Mouse (Mus musculus): ENCODE data around the gene Ccdc9b. TPM values are rescaled to one million over a fixed set of nuclear protein-coding genes. Genes with fewer than 3 reads are reported as not detected.

Ccdc9b gene
- total and polyA plus RNA-seq, 2 experiments from 2014 or later: 3.3 to 6.8 TPM

DNA sequence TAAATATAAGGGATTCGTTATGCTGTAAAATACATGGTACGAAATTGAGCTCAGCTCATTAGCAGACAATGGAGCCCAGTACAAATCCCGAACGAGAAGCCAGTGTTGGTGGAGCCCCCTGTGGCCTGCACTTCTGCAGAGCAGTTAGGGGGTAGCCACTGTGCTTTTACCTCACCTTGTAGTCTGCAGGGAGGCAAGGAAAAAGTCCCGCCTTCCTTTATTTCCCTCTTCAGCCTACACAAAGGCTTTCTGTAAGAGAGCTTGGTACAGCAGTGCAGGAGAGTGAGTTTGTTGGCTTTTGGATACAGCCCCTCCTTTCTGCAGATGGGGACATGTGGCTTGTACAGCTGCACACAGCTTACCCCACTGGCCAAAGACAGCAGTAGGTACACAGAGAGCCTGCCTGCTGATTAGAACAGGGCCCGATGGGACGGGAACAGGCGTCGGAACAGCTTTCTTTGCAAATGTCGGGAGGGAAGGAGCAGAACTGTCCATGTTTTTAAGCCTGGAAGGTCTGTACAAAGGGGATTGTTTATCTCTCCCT is 13.0 kb downstream of the Ccdc9b start:
- H3K4me2 ChIP-seq (ENCODE audit: low read depth, low read length): peak overlapping the region; percentile 25
- peaks cover 9% of the 10 kb centered on the region for H3K36me3 ChIP-seq (replicated peaks; ENCODE audit: control insufficient read depth, insufficient read depth, low read length)

DNA sequence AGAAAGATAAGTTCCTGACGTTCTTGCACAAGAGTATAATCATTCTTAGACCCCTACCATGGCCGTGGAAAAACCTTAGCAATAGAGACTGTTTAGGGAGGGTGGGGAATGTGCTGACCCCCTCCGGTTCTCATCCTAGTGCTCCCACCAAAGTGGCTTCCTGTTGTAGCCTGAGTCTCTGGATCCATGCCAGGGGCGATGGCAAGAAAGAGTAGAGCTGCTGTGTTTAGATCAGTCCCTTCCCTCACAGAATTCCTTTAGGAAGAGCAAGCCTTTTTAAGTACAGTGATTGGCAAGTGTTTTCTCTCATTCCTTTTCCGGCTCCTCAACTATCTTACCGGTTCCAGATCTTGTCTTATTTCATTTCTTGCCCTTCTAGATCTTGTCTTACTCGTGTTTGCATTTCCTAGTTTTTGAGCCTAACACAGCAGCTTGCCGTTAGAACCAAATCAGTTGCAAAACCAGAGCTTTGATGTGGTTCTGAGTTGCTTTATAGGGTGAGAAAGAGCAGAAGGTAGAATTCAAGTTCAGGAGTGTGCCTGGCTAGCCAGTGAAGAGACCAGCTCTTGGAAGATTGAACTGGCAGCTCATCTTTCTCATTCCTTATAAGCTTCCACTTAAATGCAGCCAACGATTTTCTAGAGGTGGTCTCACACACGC is 15.0 kb downstream of the Ccdc9b start:
- H3K27ac ChIP-seq (ENCODE audit: low read depth): peak overlapping the region; percentile 92
- TF ChIP-seq EP300 (IDR thresholded peaks at IDR 0.05; ENCODE audit: low read depth): no peak
- no peak for TF ChIP-seq CTCF (IDR thresholded peaks at IDR 0.05; ENCODE audit: low read depth)
- peaks cover 9% of the 10 kb centered on the region for H3K36me3 ChIP-seq (replicated peaks; ENCODE audit: control insufficient read depth, insufficient read depth, low read length)
- H3K27me3 ChIP-seq (ENCODE audit: control insufficient read depth, insufficient read depth, low read length): no peaks in the 10 kb centered on the region
- no peak for DNase-seq (ENCODE audit: low spot score)
- peak overlapping the region; percentile 97 for H3K9ac ChIP-seq (replicated peaks; ENCODE audit: low read depth, low read length)
- H3K4me3 ChIP-seq (ENCODE audit: low read depth, low read length): peak overlapping the region; percentile 93
- peaks cover 53% of the 10 kb centered on the region for H3K4me1 ChIP-seq (ENCODE audit: control insufficient read depth, insufficient read depth)
- peak overlapping the region; percentile 97 for H3K4me2 ChIP-seq (ENCODE audit: low read depth, low read length)
- ATAC-seq (ENCODE audit: insufficient read depth, low read depth): no peak
- H3K9me3 ChIP-seq (replicated peaks; ENCODE audit: control insufficient read depth, low read length): no peaks in the 10 kb centered on the region
- WGBS: 11% methylated on average over 10 of the region's 10 CpGs

More for the DNA sequence above, 13.0 kb downstream of the Ccdc9b start:
- no peaks in the 10 kb centered on the region for H3K9me3 ChIP-seq (replicated peaks; ENCODE audit: control insufficient read depth, low read length)
- no peak overlapping the region for H3K9ac ChIP-seq (replicated peaks; ENCODE audit: low read depth, low read length)
- peaks cover 57% of the 10 kb centered on the region for H3K4me1 ChIP-seq (ENCODE audit: control insufficient read depth, insufficient read depth)
- DNase-seq (ENCODE audit: low spot score): no peak
- H3K27ac ChIP-seq (ENCODE audit: low read depth): peak overlapping the region; percentile 84
- no peak for ATAC-seq (ENCODE audit: insufficient read depth, low read depth)
- H3K4me3 ChIP-seq (ENCODE audit: low read depth, low read length): no peak overlapping the region
- H3K27me3 ChIP-seq (ENCODE audit: control insufficient read depth, insufficient read depth, low read length): no peaks in the 10 kb centered on the region
- 0 out of 2 replicates have a peak, but pooled peaks have one; percentile 4 for TF ChIP-seq CTCF (IDR thresholded peaks at IDR 0.05; ENCODE audit: low read depth)
- TF ChIP-seq EP300 (IDR thresholded peaks at IDR 0.05; ENCODE audit: low read depth): no peak
- 52% methylated on average over 10 of the region's 10 CpGs for WGBS

DNA sequence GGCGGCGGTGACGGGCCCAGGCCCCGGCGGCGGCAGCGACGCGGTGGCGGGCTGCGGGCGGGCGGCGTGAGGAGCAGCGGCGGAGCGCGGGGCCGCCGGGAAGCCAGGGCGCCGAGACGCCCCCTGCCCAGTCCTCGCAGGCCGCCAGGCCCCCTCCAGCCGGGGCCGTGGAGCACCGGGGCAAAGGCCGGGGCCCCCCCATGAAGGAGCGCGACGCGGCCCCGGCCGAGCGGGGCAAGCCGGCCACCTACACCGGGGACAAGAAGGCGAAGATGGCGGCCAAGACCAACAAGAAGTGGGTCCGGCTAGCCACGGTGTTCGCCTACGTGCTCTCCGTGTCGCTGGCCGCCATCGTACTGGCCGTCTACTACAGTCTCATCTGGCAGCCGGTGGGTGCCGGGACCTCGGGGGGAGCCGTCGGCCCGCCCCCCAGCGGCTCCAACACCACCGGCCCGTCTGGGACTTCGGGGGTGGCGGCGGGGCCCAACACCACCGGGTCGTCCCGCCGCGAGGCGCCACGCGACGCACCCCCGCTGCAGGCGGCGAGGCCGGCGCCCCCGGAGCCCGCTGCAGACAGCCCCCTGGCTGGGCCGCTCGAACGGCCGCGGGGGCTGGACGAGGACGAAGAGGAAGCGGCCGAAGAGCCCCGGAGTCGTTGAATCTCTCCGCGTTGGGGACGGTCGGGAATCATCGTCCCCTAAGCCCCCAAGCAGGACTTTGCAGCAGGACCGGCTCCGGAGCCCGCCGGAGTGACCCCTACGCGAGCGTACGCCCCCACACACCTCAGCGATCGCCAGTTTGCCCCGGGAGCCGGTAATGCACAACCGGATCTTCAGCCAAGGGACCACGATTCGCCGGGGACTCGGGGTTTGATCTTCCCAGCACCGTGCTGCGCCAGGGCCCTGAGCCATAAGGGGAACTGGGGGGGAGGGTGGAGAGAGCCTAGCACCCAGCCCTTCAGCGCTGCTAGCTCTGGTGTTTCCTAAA is 16.3 kb downstream of the Ccdc9b start:
- DNase-seq (ENCODE audit: low spot score): no peak
- under 1% methylated on average over 108 of the region's 113 CpGs for WGBS
- TF ChIP-seq EP300 (IDR thresholded peaks at IDR 0.05; ENCODE audit: low read depth) (no peak), CTCF (IDR thresholded peaks at IDR 0.05; ENCODE audit: low read depth) (no peak)

DNA sequence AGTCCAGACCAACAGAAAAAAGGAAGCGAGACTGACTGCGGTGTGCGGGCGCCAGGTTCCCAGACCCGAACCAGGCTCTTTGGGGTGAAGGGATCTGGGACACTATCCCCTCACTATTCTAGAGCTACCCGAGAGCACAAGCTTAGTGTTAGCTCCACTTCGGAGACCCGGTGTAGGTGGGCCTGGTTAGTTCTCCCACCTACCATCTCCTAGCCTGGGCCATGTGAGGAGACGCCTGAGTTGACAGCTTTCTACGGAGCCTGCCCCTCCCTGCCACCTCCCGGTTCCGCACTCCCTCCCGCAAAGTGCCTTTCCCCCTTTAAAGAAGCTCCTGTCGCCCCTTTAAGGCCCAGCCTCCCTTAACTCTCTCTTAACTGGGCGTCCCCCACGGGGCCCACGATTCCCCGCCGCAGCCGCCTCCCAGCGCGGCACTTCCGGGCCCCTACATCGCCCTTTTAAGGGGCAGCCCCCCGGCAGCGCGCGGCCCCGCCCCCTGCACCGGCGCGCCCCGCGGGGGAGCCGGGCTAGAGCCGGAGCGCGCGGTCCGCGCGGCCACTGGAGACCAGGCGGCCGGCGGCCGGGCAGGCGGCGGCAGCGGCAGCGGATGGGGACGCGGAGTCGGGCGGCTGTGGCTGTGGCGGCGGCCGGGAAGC is 17.1 kb downstream of the Ccdc9b start, which contains the start of gene Inafm2:
TSS of gene Inafm2 (plus strand) at position 527 of the 653 bp plus-strand sequence.
- TF ChIP-seq EP300 (IDR thresholded peaks at IDR 0.05; ENCODE audit: low read depth) (no peak; the same call in 1 of the 2 replicates), CTCF (IDR thresholded peaks at IDR 0.05; ENCODE audit: low read depth) (no peak)
- ATAC-seq (ENCODE audit: insufficient read depth, low read depth) (peak; percentile 89), DNase-seq (ENCODE audit: low spot score) (peak; percentile 92)
- peaks cover 36% of the 10 kb centered on the region for H3K4me1 ChIP-seq (ENCODE audit: control insufficient read depth, insufficient read depth)
- H3K4me3 ChIP-seq (ENCODE audit: low read depth, low read length): peak within 1 kb of the TSS; percentile 93
- H3K27me3 ChIP-seq (ENCODE audit: control insufficient read depth, insufficient read depth, low read length): no peaks in the 10 kb centered on the region
- peaks cover 9% of the 10 kb centered on the region for H3K36me3 ChIP-seq (replicated peaks; ENCODE audit: control insufficient read depth, insufficient read depth, low read length)
- under 1% methylated on average over 48 of the region's 57 CpGs for WGBS
- peak within 1 kb of the TSS; percentile 97 for H3K4me2 ChIP-seq (ENCODE audit: low read depth, low read length)
- H3K27ac ChIP-seq (ENCODE audit: low read depth): peak within 1 kb of the TSS; percentile 92
- no peaks in the 10 kb centered on the region for H3K9me3 ChIP-seq (replicated peaks; ENCODE audit: control insufficient read depth, low read length)
- peak within 1 kb of the TSS; percentile 97 for H3K9ac ChIP-seq (replicated peaks; ENCODE audit: low read depth, low read length)

More for the DNA sequence above, 16.3 kb downstream of the Ccdc9b start:
- Histone ChIP-seq H3K4me3 (ENCODE audit: low read depth, low read length) (peak overlapping the region; percentile 93), H3K36me3 (replicated peaks; ENCODE audit: control insufficient read depth, insufficient read depth, low read length) (peaks cover 9% of the 10 kb centered on the region), H3K27ac (ENCODE audit: low read depth) (peak overlapping the region; percentile 92), H3K9me3 (replicated peaks; ENCODE audit: control insufficient read depth, low read length) (no peaks in the 10 kb centered on the region), H3K4me1 (ENCODE audit: control insufficient read depth, insufficient read depth) (peaks cover 43% of the 10 kb centered on the region), H3K4me2 (ENCODE audit: low read depth, low read length) (peak overlapping the region; percentile 97), H3K27me3 (ENCODE audit: control insufficient read depth, insufficient read depth, low read length) (no peaks in the 10 kb centered on the region), H3K9ac (replicated peaks; ENCODE audit: low read depth, low read length) (peak overlapping the region; percentile 97)
- ATAC-seq (ENCODE audit: insufficient read depth, low read depth): peak; percentile 22

DNA sequence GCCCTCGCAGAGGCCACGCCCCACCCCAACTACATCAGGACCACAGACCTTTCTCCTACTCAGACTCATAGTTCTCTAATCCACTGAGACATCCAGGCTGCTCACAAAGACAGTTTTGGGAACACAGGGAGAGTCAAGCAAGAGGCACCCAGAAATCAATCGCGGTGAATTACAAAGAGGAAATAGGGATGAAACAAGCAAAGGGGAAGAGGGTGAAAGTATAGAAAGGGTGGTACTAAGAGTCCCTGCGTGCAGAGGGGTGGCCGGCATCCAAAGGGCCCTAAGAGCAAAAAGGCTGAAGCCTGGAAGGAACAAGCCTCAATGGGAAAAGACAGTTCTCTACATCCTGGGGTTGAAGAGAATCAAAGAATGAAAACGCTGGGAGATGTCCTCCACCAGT is 17.8 kb downstream of the Ccdc9b start:
- Histone ChIP-seq H3K36me3 (replicated peaks; ENCODE audit: control insufficient read depth, insufficient read depth, low read length) (peaks cover 9% of the 10 kb centered on the region), H3K27me3 (ENCODE audit: control insufficient read depth, insufficient read depth, low read length) (no peaks in the 10 kb centered on the region), H3K4me2 (ENCODE audit: low read depth, low read length) (peak overlapping the region; percentile 97; the same call in 1 of the 2 replicates), H3K27ac (ENCODE audit: low read depth) (no peak overlapping the region), H3K9me3 (replicated peaks; ENCODE audit: control insufficient read depth, low read length) (no peaks in the 10 kb centered on the region), H3K4me3 (ENCODE audit: low read depth, low read length) (no peak overlapping the region; the same call in 1 of the 2 replicates), H3K9ac (replicated peaks; ENCODE audit: low read depth, low read length) (peak overlapping the region; percentile 97; the same call in 1 of the 2 replicates), H3K4me1 (ENCODE audit: control insufficient read depth, insufficient read depth) (peaks cover 32% of the 10 kb centered on the region; the same call in 1 of the 2 replicates)
- WGBS: 37% methylated on average over 7 of the region's 7 CpGs
- ATAC-seq (ENCODE audit: insufficient read depth, low read depth) (no peak), DNase-seq (ENCODE audit: low spot score) (no peak)
- TF ChIP-seq CTCF (IDR thresholded peaks at IDR 0.05; ENCODE audit: low read depth): no peak
- TF ChIP-seq EP300 (IDR thresholded peaks at IDR 0.05; ENCODE audit: low read depth): no peak

Data from heart, postnatal 0 days (tissue).